Mouse (Mus musculus): Measurements from ENCODE around the gene Cd248. TPM values are rescaled to one million over a fixed set of nuclear protein-coding genes. Genes with fewer than 3 reads are reported as not detected.
"Not testable (repeated sequence)": the region's sequence is repeated elsewhere in the genome, so short reads cannot be mapped to it uniquely, and the experiment has no call there.

Gene Cd248
- total RNA-seq, 2 experiments from 2014 or later: 108 to 113 TPM

DNA sequence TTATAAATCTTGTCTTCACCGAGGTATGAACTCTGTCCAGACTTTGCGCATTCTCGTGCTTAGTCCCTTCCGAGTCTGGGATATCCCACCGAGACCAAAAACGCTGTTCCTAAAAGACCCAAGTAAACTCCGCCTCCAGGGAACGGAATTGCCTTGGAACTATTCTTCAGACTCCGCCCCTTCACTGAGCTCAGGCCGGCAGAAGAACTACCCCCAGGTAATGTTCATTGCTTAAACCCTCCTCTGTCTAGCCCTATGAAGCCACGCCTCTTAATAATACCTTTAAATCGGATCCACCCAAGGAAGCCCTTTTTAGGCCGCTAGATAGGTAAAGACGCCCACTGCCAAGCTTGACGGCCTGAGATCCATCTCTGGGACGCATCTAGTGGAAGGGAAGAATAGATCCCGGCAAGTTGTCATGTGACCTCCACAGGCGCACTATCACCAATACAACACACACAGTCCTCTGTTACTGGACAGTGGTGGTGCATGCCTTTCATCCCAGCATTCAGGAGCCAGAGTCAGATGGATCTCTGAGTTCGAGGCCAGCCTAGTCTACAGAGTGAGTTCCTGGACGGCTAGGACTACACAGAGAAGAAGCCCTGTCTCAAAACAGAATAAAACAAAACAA, 4.6 kb downstream of the Cd248 start:
- DNase-seq (ENCODE audit: low spot score in 2 of 2): no peak

DNA sequence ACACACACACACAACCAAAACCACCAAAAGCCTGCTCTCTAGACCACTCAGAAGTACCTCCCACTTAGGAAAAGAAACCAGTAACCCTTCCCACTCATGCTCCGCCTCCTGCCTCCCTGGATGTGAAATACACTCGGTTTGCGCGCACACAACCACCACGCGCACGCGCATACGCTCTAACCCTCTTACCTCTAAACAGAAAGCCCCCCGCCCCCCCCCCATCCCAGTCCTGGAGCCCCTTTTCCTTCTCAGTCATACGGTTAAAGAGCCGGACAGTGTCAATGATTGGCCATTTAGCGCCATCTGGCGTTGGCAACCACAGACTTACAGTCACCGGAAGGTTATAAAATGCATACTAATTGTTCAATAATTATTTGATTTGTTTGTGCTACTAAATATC, 5.2 kb downstream of the Cd248 start:
- DNase-seq (ENCODE audit: low spot score in 2 of 2): no peak

DNA sequence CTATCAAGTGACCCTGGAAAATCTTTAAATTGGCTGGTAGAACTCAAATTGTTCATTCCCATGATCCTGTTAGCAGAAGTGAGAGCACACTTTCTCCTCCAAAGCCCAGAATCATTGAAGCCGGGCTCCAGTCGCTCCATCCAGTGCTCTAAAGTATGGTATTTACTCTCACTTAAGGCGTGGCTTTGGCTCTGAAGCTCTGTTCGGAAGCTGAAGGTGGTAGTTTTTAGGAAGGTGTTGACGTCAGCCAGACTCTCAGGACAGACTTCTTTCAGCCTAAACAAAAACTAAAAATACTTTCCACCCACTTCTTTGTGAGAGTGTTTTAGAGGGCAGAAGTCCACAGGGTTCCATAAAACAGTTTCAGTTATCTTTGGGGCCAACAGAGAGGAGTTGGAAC, 5.6 kb downstream of the Cd248 start:
- DNase-seq (ENCODE audit: low spot score in 2 of 2): no peak

DNA sequence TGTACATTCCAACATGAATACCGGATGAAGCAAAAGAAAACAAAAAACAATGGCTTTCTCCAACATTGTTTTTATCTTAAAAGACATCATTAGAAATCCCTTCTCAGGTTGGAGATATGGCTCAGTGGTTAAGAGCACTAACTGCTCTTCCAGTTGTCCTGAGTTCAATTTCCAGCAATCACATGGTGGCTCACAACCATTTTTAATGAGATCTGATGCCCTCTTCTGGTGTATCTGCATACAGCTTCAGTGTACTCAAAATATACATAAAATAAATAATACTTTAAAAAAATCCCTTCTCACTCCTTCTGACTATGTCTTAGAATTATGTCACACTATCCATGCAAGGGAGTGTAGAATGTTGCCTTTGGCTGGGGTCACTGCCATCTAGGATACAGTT, 11.4 kb downstream of the Cd248 start:
- no peak for DNase-seq (ENCODE audit: low spot score in 2 of 2)

DNA sequence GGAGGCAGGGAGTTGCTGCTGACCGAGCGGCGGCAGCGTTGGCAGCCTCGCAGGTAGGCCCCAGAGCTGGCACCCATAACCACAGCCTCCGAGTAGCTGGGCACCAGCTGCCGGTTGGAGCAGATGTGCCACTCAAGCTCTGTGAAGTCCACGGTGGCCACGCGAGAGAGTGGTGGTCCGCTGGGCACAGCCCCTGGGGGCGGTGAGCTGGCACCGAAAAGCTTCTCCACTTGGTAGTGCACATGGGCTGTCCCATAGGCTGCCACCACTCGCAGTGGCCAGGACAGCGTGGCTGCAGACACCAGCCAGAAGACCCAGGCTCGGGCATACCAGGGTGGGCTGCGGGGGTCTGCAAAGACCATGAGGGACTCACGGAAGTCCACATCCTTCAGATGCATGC, 14.1 kb downstream of the Cd248 start:
- no peak for DNase-seq (ENCODE audit: low spot score in 2 of 2)

DNA sequence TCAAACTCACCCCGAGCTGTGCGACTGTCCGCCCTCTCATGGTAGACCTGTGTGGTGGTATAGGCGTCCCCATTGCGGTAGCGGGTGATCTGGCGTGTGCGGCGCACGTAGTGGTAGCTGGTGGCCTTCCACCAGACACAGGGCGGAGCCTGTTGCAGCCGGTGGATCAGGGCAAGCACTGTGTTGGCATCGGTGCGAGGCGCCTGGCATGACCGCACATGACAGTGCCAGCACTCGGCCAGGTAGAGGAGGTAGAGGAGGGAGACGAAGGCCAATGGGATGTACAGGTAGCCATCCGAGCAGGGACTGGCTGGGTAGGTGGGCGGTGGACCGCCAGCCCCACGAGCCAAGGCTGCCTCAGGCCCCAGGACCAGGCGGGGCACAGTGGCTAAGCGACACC, 14.7 kb downstream of the Cd248 start:
- DNase-seq (ENCODE audit: low spot score in 2 of 2): no peak

DNA sequence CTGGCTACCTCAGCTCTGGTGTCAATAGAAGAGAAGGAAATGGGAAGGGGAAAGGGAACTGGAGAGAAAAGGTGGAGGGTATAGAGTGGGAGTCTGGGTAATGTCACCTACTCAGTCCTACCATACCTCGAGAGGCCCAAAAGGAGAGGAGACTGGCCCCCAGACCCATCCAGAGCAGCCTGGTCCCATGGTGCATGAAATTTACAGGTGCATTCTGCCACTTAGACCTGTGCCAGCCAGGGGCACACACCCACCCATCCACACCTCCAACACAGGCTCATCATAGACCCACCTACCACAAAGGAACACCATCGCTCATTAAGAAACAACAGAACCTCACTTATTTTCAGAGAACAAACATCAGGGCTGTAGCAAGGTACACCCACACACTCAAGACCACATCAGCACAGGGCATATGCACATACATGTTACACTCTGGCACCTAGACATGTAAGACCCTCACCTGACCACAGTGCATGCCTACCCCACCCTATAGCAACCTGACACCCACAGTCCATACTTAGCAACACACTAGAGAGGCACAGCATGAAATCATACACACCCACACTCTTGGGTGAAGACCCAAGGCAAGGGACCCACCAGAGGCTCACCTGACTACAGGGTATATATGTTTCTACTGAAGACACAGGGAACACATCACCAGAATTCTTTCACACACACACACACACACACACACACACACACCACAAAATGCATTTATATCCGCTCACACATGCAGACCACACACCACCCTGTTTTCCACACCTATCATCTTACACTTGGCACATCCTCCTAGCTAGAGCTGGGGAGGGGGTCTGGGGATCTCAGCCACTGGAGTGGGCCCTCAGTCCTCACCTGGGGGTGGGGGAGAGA, 16.3 kb downstream of the Cd248 start:
- no peak for DNase-seq (ENCODE audit: low spot score in 2 of 2)

DNA sequence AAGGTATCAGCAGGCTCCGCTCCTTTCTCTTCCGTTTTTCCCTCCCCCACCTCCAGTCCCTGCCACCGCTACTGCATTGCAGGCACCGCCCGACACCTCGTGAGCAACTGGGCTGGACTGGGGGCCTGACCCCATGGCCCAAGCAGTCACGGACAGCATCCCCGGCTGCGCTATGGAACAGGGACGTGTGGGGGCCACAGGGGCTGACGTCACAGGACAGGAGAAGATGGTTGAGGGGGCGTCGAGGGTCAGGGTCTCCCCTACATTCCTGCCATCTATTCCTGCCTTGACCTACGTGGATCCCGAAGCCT, 16.9 kb downstream of the Cd248 start:
- DNase-seq (ENCODE audit: low spot score in 2 of 2): no peak

DNA sequence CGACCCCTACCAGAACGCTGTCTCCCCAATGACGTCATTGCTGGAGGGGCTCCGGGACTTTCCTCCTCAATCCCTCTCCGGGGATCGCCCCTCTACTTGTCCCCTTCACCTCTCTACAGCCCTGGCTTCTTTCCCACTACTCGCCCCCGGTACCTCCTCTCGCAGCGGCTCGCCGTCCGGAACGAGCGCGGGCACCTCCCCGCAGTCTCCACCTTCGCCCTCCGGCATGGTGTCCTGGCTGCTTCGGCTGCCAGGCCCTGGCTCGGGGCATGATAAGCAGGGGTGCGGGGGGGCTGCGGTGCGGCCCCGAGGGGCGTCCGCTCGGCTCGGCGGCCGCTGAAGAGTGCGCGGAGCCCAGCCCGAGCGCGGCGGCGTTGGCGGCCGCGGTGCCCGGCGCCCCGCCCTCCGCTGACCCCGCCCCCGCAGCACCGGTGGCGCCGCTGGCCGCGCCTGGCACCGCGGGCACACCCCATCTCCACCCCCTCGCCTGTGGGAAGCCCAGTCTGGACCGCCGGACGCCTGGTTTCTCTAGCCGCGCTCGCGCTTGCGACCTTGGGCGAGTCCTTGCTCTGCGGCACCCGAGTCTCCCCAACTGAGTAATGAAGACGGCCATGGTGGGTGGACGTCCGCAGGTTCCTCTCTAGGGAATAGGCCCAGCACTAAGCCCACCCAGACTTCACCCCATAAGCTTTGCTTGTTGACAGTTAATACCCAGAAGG, 17.4 kb downstream of the Cd248 start, which contains the start of gene Tmem151a:
Tmem151a (minus strand) TSS at position 387 of the 719 bp plus-strand sequence.
- no peak for DNase-seq (ENCODE audit: low spot score in 2 of 2)

DNA sequence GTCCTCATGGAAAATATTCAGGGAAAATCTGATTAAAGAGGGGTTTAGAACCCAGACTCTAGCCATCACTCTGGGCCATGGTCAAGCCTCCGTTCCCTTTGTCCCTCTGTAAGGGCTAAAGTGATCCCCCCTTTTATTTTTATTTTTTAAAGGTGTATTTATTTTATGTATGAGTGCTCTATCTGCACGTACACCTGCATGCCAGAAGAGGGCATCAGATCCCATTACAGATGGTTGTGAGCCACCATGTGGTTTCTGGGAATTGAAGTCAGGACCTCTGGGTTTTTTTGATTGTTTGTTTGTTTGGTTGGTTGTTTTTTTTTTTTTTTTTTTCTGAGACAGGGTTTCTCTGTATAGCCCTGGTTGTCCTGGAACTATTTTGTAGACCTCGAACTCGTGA, 18.7 kb downstream of the Cd248 start:
- DNase-seq (ENCODE audit: low spot score in 2 of 2): not testable (repeated sequence)

DNA sequence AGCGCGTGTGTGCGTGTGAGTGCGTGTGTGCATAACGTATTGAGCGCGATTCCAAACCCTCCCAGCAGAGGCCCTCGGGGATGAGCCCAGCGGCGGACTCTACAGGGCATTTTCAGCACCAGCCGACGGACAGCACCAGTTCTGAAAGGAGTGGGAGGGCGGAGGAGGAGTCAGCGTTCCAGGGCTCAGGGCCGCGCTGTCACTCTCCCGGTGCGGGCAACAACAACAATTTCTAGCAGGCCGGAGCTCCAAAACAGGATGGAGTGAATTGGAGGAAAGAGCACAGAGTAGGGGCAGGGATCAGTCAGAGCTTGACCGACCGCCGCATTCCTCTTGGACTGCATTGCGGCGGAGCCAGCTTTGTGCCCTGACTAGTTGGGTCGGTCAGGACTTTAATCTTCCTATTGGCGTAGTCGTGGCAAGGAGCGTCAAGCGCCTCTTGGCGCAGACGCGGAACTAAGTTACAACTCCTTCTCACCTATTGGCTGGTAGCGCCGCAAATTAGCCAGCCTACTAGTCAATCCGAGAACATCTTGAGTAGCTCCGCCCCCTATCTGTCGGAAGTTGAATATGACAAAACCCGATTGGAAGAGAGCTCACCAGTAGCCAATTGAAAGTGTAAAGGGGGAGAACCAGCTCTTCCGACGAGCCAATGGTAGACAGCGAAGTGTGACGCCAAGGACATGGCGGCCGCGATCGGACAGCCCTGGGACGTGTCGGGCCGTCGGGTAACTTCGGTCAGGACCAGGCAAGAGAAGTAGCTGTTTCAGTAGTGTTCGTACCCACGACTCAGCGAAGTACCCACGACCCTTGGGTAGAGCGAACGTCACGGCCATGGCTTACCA, 20.2 kb downstream of the Cd248 start, which contains the start of gene Yif1a:
Yif1a (plus strand) TSS at position 655 of the 845 bp plus-strand sequence.
- DNase-seq (ENCODE audit: low spot score in 2 of 2): peak; percentile 88 to 95

DNA sequence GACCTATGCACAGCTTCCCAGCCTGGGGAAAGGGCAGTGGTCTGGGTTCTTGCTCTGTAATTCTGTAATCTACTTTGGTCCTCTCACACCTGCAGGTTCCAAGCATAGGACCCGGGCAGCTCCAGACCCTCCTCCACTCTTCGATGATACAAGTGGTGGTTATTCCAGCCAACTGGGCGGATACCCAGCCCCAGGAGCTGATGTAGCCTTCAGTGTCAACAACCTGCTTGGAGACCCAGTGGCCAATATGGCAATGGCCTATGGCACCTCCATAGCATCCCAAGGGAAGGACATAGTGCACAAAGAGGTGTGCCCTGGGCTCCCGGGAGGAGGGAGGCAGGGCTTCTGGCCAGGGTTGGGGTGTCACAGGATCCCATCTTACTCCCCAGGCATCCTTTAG, 21.4 kb downstream of the Cd248 start:
- no peak for DNase-seq (ENCODE audit: low spot score in 2 of 2)

DNA sequence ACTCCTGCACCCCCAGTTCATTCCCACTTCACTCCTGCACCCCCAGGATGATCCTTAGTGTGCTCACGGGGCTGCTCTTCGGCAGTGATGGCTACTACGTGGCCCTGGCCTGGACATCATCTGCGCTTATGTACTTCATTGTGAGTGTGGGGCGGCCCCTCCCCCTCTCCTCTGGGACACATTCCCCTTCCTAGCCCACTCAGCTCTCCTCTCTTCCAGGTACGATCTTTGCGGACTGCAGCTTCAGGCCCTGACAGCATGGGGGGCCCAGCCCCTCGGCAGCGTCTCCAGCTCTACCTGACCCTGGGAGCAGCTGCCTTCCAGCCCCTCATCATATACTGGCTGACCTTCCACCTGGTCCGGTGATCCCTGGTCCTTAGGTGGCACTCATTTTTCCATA, 24.2 kb downstream of the Cd248 start:
- DNase-seq (ENCODE audit: low spot score in 2 of 2): no peak

DNA sequence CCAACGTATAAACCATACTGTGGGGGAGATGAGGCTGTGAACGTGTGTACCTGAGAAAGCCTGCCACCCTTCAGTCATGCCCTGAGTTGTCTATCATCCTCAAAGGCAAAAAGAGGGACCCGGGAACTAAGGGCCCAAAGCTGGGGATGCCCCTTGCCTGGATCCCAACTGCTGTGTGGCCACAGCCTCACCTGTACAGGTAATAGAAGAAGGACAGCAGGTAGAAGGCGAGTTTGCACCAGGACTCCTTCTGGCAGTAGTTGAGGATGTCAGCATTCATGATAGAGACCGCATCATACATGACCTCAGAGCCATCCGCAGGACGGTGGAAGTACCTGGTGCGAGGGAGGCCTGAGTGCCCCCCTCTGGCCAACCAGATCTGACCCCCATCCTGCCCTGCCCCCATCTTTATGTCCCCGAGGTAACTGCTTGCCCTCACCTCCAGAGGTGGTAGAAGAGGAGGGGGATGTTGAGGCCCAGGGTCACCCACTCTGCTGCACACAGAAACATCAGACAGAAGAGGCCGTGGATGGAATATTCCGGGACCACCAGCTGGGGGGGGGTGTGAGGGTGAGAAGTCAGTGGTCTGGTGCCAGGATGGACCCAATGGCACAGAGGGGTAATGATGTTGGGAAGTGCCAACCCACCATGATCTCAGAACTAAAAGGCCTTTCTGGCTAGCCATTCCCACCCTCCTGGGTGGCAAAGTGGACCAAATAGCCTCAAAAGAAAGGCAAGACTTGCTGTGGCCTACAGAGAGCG, 25.8 kb downstream of the Cd248 start:
- DNase-seq (ENCODE audit: low spot score in 2 of 2): no peak

DNA sequence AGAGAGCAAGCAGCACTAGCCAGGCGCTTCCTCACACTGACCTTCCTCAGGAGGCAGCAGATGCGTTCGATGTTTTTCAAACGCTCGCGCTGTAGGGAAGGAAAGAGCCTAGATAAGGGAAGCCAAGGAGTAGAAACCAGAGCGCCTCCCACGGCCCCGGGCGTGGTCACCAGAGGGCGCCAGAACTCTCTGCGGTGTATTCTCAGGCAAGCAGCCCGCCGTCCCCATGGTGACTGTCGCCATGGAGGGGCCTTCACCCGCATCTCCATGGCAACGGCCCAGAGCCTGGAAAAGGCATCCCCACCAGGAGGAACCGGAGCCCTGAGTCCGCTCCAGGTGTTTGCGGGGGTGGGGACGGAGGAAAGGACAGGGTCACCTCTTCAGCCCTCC, 26.4 kb downstream of the Cd248 start:
- DNase-seq (ENCODE audit: low spot score in 2 of 2): peak; percentile 84 to 88

DNA sequence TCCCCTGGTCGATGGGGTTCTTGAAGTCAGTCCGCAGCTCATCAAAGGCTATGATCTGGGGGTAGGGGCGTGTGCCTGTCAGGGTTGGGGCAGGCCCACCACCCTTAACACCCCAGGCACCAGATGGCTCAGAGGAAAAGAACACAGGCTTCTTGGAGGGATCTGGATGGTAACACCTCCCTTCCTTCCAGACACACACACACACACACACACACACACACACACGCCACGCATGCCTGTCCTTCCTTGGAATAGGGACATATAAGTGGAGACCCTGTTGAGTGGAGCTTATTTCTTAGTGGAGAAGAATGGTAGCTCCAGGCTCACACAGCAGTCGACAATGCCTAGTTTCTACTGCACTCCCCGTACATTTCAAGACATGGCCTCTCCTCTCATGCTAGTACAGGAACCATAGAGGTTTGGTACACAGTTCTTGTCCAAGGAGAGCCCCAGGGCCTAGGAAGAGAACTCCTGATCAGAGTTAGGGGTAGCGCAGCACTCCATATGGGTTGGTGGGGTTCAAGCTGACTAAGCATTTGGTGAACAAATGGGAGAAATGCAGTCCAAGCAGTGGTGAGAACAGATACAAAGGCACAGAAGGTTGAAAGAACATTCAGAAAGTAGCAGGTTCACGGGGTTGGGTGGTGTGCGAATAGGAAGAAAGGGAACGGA, 27.0 kb downstream of the Cd248 start:
- no peak for DNase-seq (ENCODE audit: low spot score in 2 of 2)

DNA sequence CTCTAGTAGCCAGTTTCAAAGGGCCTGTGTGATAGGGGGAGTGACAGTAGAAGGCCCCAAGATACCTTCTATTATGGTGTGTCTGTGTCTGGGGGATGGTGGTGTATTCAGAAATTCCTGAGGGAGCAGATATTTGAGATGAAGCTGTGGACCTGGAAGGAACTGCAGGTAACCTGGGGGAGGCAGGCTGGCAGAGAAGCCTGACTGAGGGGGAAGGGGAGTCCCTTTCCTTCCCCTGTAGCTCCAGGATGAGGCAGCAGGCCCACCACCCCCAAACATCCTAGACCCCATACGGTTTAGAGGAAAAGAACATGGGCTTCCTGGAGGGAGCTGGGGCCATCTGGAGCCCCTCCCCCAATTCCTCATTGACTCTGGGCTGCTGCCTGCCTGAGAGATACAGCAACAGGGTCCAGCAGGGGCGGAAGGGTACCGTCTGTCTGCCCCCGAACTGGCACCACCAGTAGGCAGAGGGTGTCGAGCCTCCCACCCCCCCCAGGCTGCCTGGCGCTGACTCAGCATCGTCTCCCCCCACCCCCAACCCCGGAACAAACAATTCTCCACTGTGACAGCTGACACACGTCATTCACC, 28.1 kb downstream of the Cd248 start:
- no peak for DNase-seq (ENCODE audit: low spot score in 2 of 2)

DNA sequence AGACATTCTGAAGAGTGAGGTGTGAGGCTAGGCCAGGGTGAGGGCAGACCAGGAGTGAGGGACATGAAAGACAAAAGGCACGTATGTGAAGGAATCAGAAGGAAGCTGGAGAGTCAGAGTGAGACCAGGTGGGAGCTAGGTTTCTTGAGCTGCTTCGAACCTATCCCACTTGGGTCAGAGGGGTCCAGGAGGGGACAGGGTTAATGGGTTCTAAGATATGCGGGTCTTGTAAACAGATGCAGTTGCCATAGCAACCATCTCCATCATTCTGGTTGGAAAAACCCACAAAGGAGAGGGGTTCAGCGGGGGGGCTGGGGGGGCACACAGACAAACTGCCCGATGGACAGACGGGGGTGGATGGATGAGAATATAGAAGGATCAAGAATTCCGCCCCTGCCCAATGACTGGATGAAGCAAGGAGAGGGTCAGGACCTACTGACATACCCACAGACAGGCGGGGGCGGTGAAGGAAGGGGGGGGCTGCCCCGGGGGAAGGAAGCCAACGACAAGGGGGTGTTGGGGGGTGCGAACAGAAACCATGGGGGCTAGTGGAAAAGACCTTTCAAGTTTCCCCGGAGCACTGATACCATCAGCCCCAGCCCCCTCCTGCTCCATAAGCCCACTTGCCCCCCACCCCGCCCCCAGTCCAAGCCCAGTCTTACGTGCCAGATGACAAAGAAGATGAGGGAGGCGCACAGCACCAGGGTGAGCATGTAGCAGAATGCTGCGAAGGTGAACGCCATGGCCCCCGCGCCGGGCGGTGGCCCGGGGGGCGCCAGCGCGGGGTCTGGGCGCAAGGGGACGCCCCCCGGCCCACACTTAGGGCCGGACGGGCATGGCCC, 29.9 kb downstream of the Cd248 start:
- DNase-seq (ENCODE audit: low spot score in 2 of 2): no peak

Measured in gastrocnemius, postnatal 4 days (tissue).